In the genomic region with DNA sequence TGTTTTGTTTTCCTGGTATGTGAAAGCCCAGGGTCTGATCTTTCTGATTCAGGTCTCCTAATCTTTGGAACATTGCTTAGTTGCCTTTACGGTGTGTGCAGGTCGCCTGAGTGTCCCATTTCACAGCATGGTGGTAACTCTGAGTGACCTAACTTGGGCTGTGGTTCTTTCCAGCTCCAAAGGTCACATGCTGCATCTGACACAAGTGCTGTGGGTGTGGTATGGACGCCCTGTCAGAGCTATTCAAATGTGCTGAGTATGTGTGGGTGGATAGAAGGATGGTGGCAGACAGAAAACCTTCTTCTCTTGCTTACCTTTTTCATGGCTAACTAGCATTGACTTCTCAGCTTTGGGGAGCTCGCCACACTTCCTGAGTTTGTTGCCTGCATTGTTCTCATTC, we compare ENCODE assay signal across 29 mouse cellular contexts.
DNase-seq lines count a peak whose midpoint lies in the region; ATAC-seq lines count a peak whose summit lies in the region.
"Had no signal": no experiment of that assay in that cellular context is flagged by ENCODE, and none has a peak within 500 bp of the region (broad histone marks: within the 10 kb centered on the region; RNA-seq: fewer than 3 reads in every experiment).

No protein-coding gene starts in this region.

- peaks cover 11% of the 10 kb centered on the region for H3K9me3 ChIP-seq in intestine, embryonic 16.5 days (ENCODE audit: control insufficient read depth, low read length)
- no peaks in the 10 kb centered on the region for H3K9me3 ChIP-seq in intestine, embryonic 15.5 days
- peaks cover 14% of the 10 kb centered on the region for H3K9me3 ChIP-seq in forebrain, embryonic 10.5 days

- no peaks in the 10 kb centered on the region for H3K27me3 ChIP-seq in intestine, embryonic 16.5 days (replicated peaks; ENCODE audit: control insufficient read depth, insufficient read depth, low read length)
- H3K27me3 ChIP-seq in intestine, embryonic 15.5 days (replicated peaks): no peaks in the 10 kb centered on the region
- no peaks in the 10 kb centered on the region for H3K27me3 ChIP-seq in forebrain, embryonic 10.5 days (ENCODE audit: poor library complexity, severe bottlenecking)
- H3K27me3 ChIP-seq: embryonic facial prominence, embryonic 13.5 days; forebrain, embryonic 13.5 days; heart, embryonic 15.5 days; hindbrain, embryonic 13.5 days; liver, embryonic 12.5 days; midbrain, embryonic 12.5 days; neural tube, embryonic 12.5 days had no signal

- H3K4me3 ChIP-seq in intestine, embryonic 16.5 days (ENCODE audit: low read length): no peak overlapping the region
- H3K4me3 ChIP-seq in intestine, embryonic 15.5 days (replicated peaks): no peak overlapping the region
- H3K4me3 ChIP-seq in forebrain, embryonic 10.5 days: no peak overlapping the region
- H3K4me3 ChIP-seq: embryonic facial prominence, embryonic 13.5 days; erythroblast, embryonic 14.5 days; forebrain, embryonic 13.5 days; heart, embryonic 15.5 days; hindbrain, embryonic 13.5 days; liver, embryonic 12.5 days; midbrain, embryonic 12.5 days; neural tube, embryonic 12.5 days had no signal

- peaks cover 3% of the 10 kb centered on the region; the same call in 1 of the 2 replicates for H3K4me1 ChIP-seq in intestine, embryonic 16.5 days (ENCODE audit: control insufficient read depth, insufficient read depth, low read length)
- H3K4me1 ChIP-seq in intestine, embryonic 15.5 days (replicated peaks): no peaks in the 10 kb centered on the region
- no peaks in the 10 kb centered on the region for H3K4me1 ChIP-seq in forebrain, embryonic 10.5 days
- H3K4me1 ChIP-seq: embryonic facial prominence, embryonic 13.5 days; forebrain, embryonic 13.5 days; heart, embryonic 15.5 days; liver, embryonic 12.5 days; midbrain, embryonic 12.5 days had no signal

- no peak overlapping the region for H3K9ac ChIP-seq in intestine, embryonic 16.5 days (ENCODE audit: low read depth, low read length)
- no peak overlapping the region for H3K9ac ChIP-seq in intestine, embryonic 15.5 days
- H3K9ac ChIP-seq: embryonic facial prominence, embryonic 13.5 days; forebrain, embryonic 13.5 days; heart, embryonic 15.5 days; hindbrain, embryonic 13.5 days; liver, embryonic 12.5 days; midbrain, embryonic 12.5 days; neural tube, embryonic 12.5 days had no signal

- H3K27ac ChIP-seq in intestine, embryonic 16.5 days (ENCODE audit: low read length): no peak overlapping the region
- no peak overlapping the region for H3K27ac ChIP-seq in intestine, embryonic 15.5 days
- no peak overlapping the region for H3K27ac ChIP-seq in forebrain, embryonic 10.5 days
- H3K27ac ChIP-seq: embryonic facial prominence, embryonic 13.5 days; forebrain, embryonic 13.5 days; heart, embryonic 15.5 days; hindbrain, embryonic 13.5 days; kidney, postnatal 0 days; liver, embryonic 12.5 days; midbrain, embryonic 12.5 days; neural tube, embryonic 12.5 days; stomach, postnatal 0 days had no signal

- peak; percentile 26 for DNase-seq in ES-CJ7 (ENCODE audit: low read depth, low spot score)
- no peak for DNase-seq in embryo, embryonic 11 days
- no peak for DNase-seq in cerebellum, postnatal 25 days
- no peak for DNase-seq in spleen, postnatal 4 days (ENCODE audit: low spot score in 2 of 2)
- DNase-seq in forebrain, embryonic 10.5 days (ENCODE audit: extremely low spot score, low spot score): no peak
- DNase-seq: adrenal gland, postnatal 10 days; cerebellum, adult 18-20 months; cerebellum, postnatal 14 days; gastrocnemius, postnatal 36 days; heart, postnatal 36 days; kidney, adult 11 months; lung, adult 18-20 months; lung, postnatal 10 days; retina, postnatal 1 day; right cerebral cortex, postnatal 25 days; thymus, adult 2 months had no signal

- WGBS in intestine, embryonic 16.5 days: 75% methylated on average over 4 of the region's 4 CpGs
- 75% methylated on average over 4 of the region's 4 CpGs for WGBS in intestine, embryonic 15.5 days
- WGBS in forebrain, embryonic 10.5 days: 91% methylated on average over 4 of the region's 4 CpGs

- no peak overlapping the region for H3K4me2 ChIP-seq in intestine, embryonic 16.5 days (ENCODE audit: low read depth, low read length)
- no peak overlapping the region for H3K4me2 ChIP-seq in intestine, embryonic 15.5 days (replicated peaks)
- H3K4me2 ChIP-seq: embryonic facial prominence, embryonic 13.5 days; forebrain, embryonic 13.5 days; heart, embryonic 15.5 days; hindbrain, embryonic 13.5 days; liver, embryonic 12.5 days; midbrain, embryonic 12.5 days; neural tube, embryonic 12.5 days had no signal

- no peaks in the 10 kb centered on the region for H3K36me3 ChIP-seq in intestine, embryonic 16.5 days (ENCODE audit: control insufficient read depth, insufficient read depth, low read length)
- H3K36me3 ChIP-seq in intestine, embryonic 15.5 days: no peaks in the 10 kb centered on the region
- no peaks in the 10 kb centered on the region for H3K36me3 ChIP-seq in forebrain, embryonic 10.5 days (replicated peaks)
- H3K36me3 ChIP-seq: embryonic facial prominence, embryonic 13.5 days; heart, embryonic 15.5 days; hindbrain, embryonic 13.5 days; liver, embryonic 12.5 days; midbrain, embryonic 12.5 days; neural tube, embryonic 12.5 days had no signal

- peak; percentile 75 for ATAC-seq in intestine, embryonic 16.5 days
- ATAC-seq in intestine, embryonic 15.5 days: no peak
- ATAC-seq in megakaryocyte, adult 5-6 weeks (ENCODE audit: poor library complexity, severe bottlenecking): peak; percentile 51
- ATAC-seq: forebrain, embryonic 13.5 days; liver, embryonic 12.5 days had no signal
